Mouse (Mus musculus) cerebellum, adult 11-12 months (tissue): ENCODE measurements around the gene Dhdds.

Source experiments
- DNase-seq: peaks from one replicate; pipeline ENCODE4 v3.0.0; 2022

Dhdds gene

GRCm38 (mm10) chr4:133942679-133943078 lies 58.0 kb downstream of the Dhdds start:
- DNase-seq = no peak

GRCm38 (mm10) chr4:133941576-133941975 lies 59.1 kb downstream of the Dhdds start:
- no peak for DNase-seq

- DNase-seq = no peak
These were observed 60.1 kb downstream of the Dhdds start for GRCm38 (mm10) chr4:133940386-133941260.

- no peak for DNase-seq
These were observed 62.6 kb downstream of the Dhdds start for GRCm38 (mm10) chr4:133938077-133938476.

GRCm38 (mm10) chr4:133931785-133932184 lies 68.9 kb downstream of the Dhdds start:
- no peak for DNase-seq

- no peak for DNase-seq
These were observed 69.4 kb downstream of the Dhdds start for GRCm38 (mm10) chr4:133931349-133931748.

GRCm38 (mm10) chr4:133929278-133929670 lies 71.4 kb downstream of the Dhdds start:
- DNase-seq = no peak

GRCm38 (mm10) chr4:133928576-133929277 lies 72.0 kb downstream of the Dhdds start:
- DNase-seq = no peak

GRCm38 (mm10) chr4:133925204-133925603 lies 75.5 kb downstream of the Dhdds start:
- DNase-seq = no peak

- DNase-seq = no peak
These were observed 77.0 kb downstream of the Dhdds start for GRCm38 (mm10) chr4:133923743-133924142.
